Mouse (Mus musculus): ENCODE results near the gene Sh3pxd2a. TPM values are rescaled to one million over a fixed set of nuclear protein-coding genes. Genes with fewer than 3 reads are reported as not detected.

Gene Sh3pxd2a
- total RNA-seq, 2 experiments from 2014 or later: 37.8 to 46.3 TPM

- DNase-seq: no peak
Observed at GRCm38 (mm10) chr19:47266070-47266801, 198.0 kb downstream of the Sh3pxd2a start.

- no peak for DNase-seq
Observed at GRCm38 (mm10) chr19:47264322-47265092, 199.7 kb downstream of the Sh3pxd2a start.

GRCm38 (mm10) chr19:47263621-47264020, 200.6 kb downstream of the Sh3pxd2a start:
- no peak for DNase-seq

GRCm38 (mm10) chr19:47261196-47261595, 203.0 kb downstream of the Sh3pxd2a start:
- no peak for DNase-seq

GRCm38 (mm10) chr19:47259581-47259980, 204.6 kb downstream of the Sh3pxd2a start:
- DNase-seq: no peak

- DNase-seq: no peak
Observed at GRCm38 (mm10) chr19:47255919-47256318, 208.3 kb downstream of the Sh3pxd2a start.

GRCm38 (mm10) chr19:47255036-47255435, 209.2 kb downstream of the Sh3pxd2a start:
- no peak for DNase-seq

- DNase-seq: no peak
Observed at GRCm38 (mm10) chr19:47253053-47253628, 211.1 kb downstream of the Sh3pxd2a start.

GRCm38 (mm10) chr19:47250931-47251330, 213.3 kb downstream of the Sh3pxd2a start:
- no peak for DNase-seq

GRCm38 (mm10) chr19:47248906-47249568, 215.2 kb downstream of the Sh3pxd2a start:
- peak; percentile 79 for DNase-seq

GRCm38 (mm10) chr19:47248296-47248695, 215.9 kb downstream of the Sh3pxd2a start:
- DNase-seq: no peak

GRCm38 (mm10) chr19:47247791-47248190, 216.4 kb downstream of the Sh3pxd2a start:
- no peak for DNase-seq

- DNase-seq: no peak
Observed at GRCm38 (mm10) chr19:47245512-47245911, 218.7 kb downstream of the Sh3pxd2a start.

GRCm38 (mm10) chr19:47242227-47242626, 222.0 kb downstream of the Sh3pxd2a start:
- no peak for DNase-seq

- DNase-seq: no peak
Observed at GRCm38 (mm10) chr19:47240957-47241356, 223.2 kb downstream of the Sh3pxd2a start.

- DNase-seq: no peak
Observed at GRCm38 (mm10) chr19:47240076-47240475, 224.1 kb downstream of the Sh3pxd2a start.

- DNase-seq: no peak
Observed at GRCm38 (mm10) chr19:47233087-47233486, 231.1 kb downstream of the Sh3pxd2a start.

- no peak for DNase-seq
Observed at GRCm38 (mm10) chr19:47232077-47232865, 231.9 kb downstream of the Sh3pxd2a start.

- DNase-seq: no peak
Observed at GRCm38 (mm10) chr19:47231389-47231788, 232.8 kb downstream of the Sh3pxd2a start.

- DNase-seq: peak; percentile 64
Observed at GRCm38 (mm10) chr19:47230682-47231081, 233.5 kb downstream of the Sh3pxd2a start.

- DNase-seq: peak; percentile 84
Observed at GRCm38 (mm10) chr19:47230082-47230481, 234.1 kb downstream of the Sh3pxd2a start.

- peak; percentile 78 for DNase-seq
Observed at GRCm38 (mm10) chr19:47229461-47229860, 234.7 kb downstream of the Sh3pxd2a start.

Measured in gastrocnemius, postnatal 25 days (tissue).